Mouse (Mus musculus) bone marrow macrophage, adult 2 months (primary cell): ENCODE measurements around the gene Plk3. TPM values are rescaled to one million over a fixed set of nuclear protein-coding genes. Genes with fewer than 3 reads are reported as not detected.

Experiments
- H3K27ac ChIP-seq: 2 replicates; pipeline ENCODE4 v1.5.1; 2012; ENCODE audit warnings: low read depth, low read length; ENCODE audit not compliant: insufficient read depth
- H3K4me1 ChIP-seq: 2 replicates; pipeline ENCODE4 v1.6.1; 2012; ENCODE audit warnings: low read length; ENCODE audit not compliant: control insufficient read depth, insufficient read depth
- H3K4me3 ChIP-seq: 2 replicates; pipeline ENCODE4 v1.5.1; 2012; ENCODE audit warnings: mild to moderate bottlenecking, low read length, moderate library complexity; ENCODE audit not compliant: insufficient read depth
- POLR2A ChIP-seq: IDR thresholded peaks from 2 replicates; pipeline ENCODE4 v1.6.1; 2012; ENCODE audit warnings: mild to moderate bottlenecking, low read depth, low read length, borderline replicate concordance
- polyA plus RNA-seq: library from polyadenylated mRNA; stranded (reverse); fragments of >200 nt; gene quantifications from 2 replicates; pipeline ENCODE4 v1.2.4, GENCODE M21; 2012; ENCODE audit not compliant: missing spikeins, insufficient read depth, insufficient read length

Gene Plk3
- polyA plus RNA-seq, 1 experiment: 2.9 TPM

- H3K4me1 ChIP-seq: no peaks in the 10 kb centered on the region
- no peak overlapping the region for H3K27ac ChIP-seq
- no peak for TF ChIP-seq POLR2A
- no peak overlapping the region for H3K4me3 ChIP-seq
Measured at GRCm38 (mm10) chr4:117087948-117088640, 45.7 kb downstream of the Plk3 start.

Other genes with a start within 250 kb of the Plk3 start
- gene Urod, start 139.6 kb downstream of the Plk3 start, polyA plus RNA-seq: 45.5 and 56.5 TPM in 2 replicates
- 24.5 and 26.8 TPM in 2 replicates for gene Hectd3, start 138.6 kb downstream of the Plk3 start, polyA plus RNA-seq
- gene Eif2b3, start 114.6 kb downstream of the Plk3 start, polyA plus RNA-seq: 8.1 and 8.5 TPM in 2 replicates
- not detected in 2 replicates for gene Ptch2, start 37.9 kb downstream of the Plk3 start, polyA plus RNA-seq
- 4.3 and 4.8 TPM in 2 replicates for gene Btbd19, start 8.2 kb downstream of the Plk3 start, polyA plus RNA-seq
- 2.2 and 4.4 TPM in 2 replicates for gene Tctex1d4, start 7.2 kb downstream of the Plk3 start, polyA plus RNA-seq
- 1,158 and 1,548 TPM in 2 replicates for gene Rps8, start 22.3 kb upstream of the Plk3 start, polyA plus RNA-seq
- gene Kif2c, start 48.7 kb upstream of the Plk3 start, polyA plus RNA-seq: 17.2 and 20.5 TPM in 2 replicates
- gene Tmem53, start 118.0 kb upstream of the Plk3 start, polyA plus RNA-seq: not detected in 2 replicates
- not detected in 2 replicates for gene Armh1, start 118.2 kb upstream of the Plk3 start, polyA plus RNA-seq